Mouse (Mus musculus) midbrain, embryonic 10.5 days (tissue): ENCODE data around the gene Wfdc15a. TPM values are rescaled to one million over a fixed set of nuclear protein-coding genes. Genes with fewer than 3 reads are reported as not detected.

Experiments
- DNase-seq: peaks from one replicate; pipeline ENCODE4 v3.0.0-alpha.2; 2017; ENCODE audit warnings: low spot score
- H3K27ac ChIP-seq: fragments of 300-500 bp; sonication (generic); replicated peaks from 2 replicates; pipeline ENCODE4 v1.5.1; 2016; ENCODE audit warnings: mild to moderate bottlenecking
- H3K27me3 ChIP-seq: fragments of 300-500 bp; sonication (generic); 2 replicates; pipeline ENCODE4 v1.6.1; 2016; ENCODE audit warnings: low read depth, mild to moderate bottlenecking; ENCODE audit not compliant: poor library complexity, severe bottlenecking
- H3K36me3 ChIP-seq: fragments of 300-500 bp; sonication (generic); 2 replicates; pipeline ENCODE4 v1.6.1; 2016; ENCODE audit warnings: mild to moderate bottlenecking, moderate library complexity
- H3K4me1 ChIP-seq: fragments of 300-500 bp; sonication (generic); 2 replicates; pipeline ENCODE4 v1.6.1; 2016
- H3K4me3 ChIP-seq: fragments of 300-500 bp; sonication (generic); 2 replicates; pipeline ENCODE4 v1.5.1; 2016; ENCODE audit warnings: mild to moderate bottlenecking, moderate library complexity
- H3K9me3 ChIP-seq: fragments of 300-500 bp; sonication (generic); replicated peaks from 2 replicates; pipeline ENCODE4 v1.6.1; 2016; ENCODE audit warnings: mild to moderate bottlenecking
- WGBS: fragments of 180-500 bp; shearing (Covaris S2); methylation state at CpG from one replicate; pipeline ENCODE4 v1.1.7; 2016; 5-methylcytosine and 5-hydroxymethylcytosine counted together
- polyA plus RNA-seq: library from polyadenylated mRNA; unstranded; fragments of >200 nt; fragmentation: Nextera tagmentation; extraction: Ambion mirVana; gene quantifications from 2 replicates; pipeline ENCODE4 v1.2.1, GENCODE M21; 2016

The Wfdc15a gene
- polyA plus RNA-seq, 1 experiment from 2014 or later: not detected

- Histone ChIP-seq H3K9me3 (no peaks in the 10 kb centered on the region), H3K4me1 (peaks cover 28% of the 10 kb centered on the region), H3K27ac (no peak overlapping the region), H3K27me3 (peaks cover 74% of the 10 kb centered on the region), H3K36me3 (no peaks in the 10 kb centered on the region), H3K4me3 (no peak overlapping the region)
- WGBS: 72% methylated on average over 3 of the region's 3 CpGs
- DNase-seq: no peak
These were observed 26.5 kb downstream of the Wfdc15a start for GRCm38 (mm10) chr2:164173394-164173793.

- peak; percentile 32 for DNase-seq
- under 1% methylated on average over 29 of the region's 29 CpGs for WGBS
- H3K4me1 ChIP-seq: peaks cover 36% of the 10 kb centered on the region
- H3K36me3 ChIP-seq: no peaks in the 10 kb centered on the region
- H3K27me3 ChIP-seq: peaks cover 95% of the 10 kb centered on the region
- H3K9me3 ChIP-seq: no peaks in the 10 kb centered on the region
- peak within 1 kb of the TSS; percentile 57 for H3K4me3 ChIP-seq
- H3K27ac ChIP-seq: no peak within 1 kb of the TSS
These were observed 29.0 kb downstream of the Wfdc15a start, which contains the start of gene Kcns1 for GRCm38 (mm10) chr2:164170902-164171301. Gene Kcns1, minus strand, starts transcription at chr2:164171113.

GRCm38 (mm10) chr2:164170326-164170725, 29.6 kb downstream of the Wfdc15a start:
- no peak overlapping the region for H3K27ac ChIP-seq
- 6% methylated on average over 11 of the region's 11 CpGs for WGBS
- DNase-seq: peak; percentile 32

GRCm38 (mm10) chr2:164168571-164168946, 31.4 kb downstream of the Wfdc15a start:
- Histone ChIP-seq H3K36me3 (no peaks in the 10 kb centered on the region), H3K4me1 (peaks cover 34% of the 10 kb centered on the region), H3K4me3 (peak overlapping the region; percentile 48), H3K9me3 (no peaks in the 10 kb centered on the region), H3K27me3 (peaks cover 92% of the 10 kb centered on the region), H3K27ac (no peak overlapping the region)
- DNase-seq: peak; percentile 22
- 9% methylated on average over 42 of the region's 42 CpGs for WGBS

More at GRCm38 (mm10) chr2:164170326-164170725, 29.6 kb downstream of the Wfdc15a start:
- Histone ChIP-seq H3K4me1 (peaks cover 36% of the 10 kb centered on the region), H3K4me3 (peak overlapping the region; percentile 57), H3K27me3 (peaks cover 96% of the 10 kb centered on the region), H3K9me3 (no peaks in the 10 kb centered on the region), H3K36me3 (no peaks in the 10 kb centered on the region)

- peaks cover 34% of the 10 kb centered on the region for H3K4me1 ChIP-seq
- peaks cover 86% of the 10 kb centered on the region for H3K27me3 ChIP-seq
- peak overlapping the region; percentile 48 for H3K4me3 ChIP-seq
- H3K36me3 ChIP-seq: no peaks in the 10 kb centered on the region
- H3K9me3 ChIP-seq: no peaks in the 10 kb centered on the region
- peak; percentile 35 for DNase-seq
- no peak overlapping the region for H3K27ac ChIP-seq
- WGBS: 15% methylated on average over 90 of the region's 90 CpGs
These were observed 32.0 kb downstream of the Wfdc15a start for GRCm38 (mm10) chr2:164167752-164168570.

- Histone ChIP-seq H3K27ac (no peak overlapping the region), H3K4me1 (peaks cover 22% of the 10 kb centered on the region), H3K27me3 (peaks cover 57% of the 10 kb centered on the region), H3K4me3 (no peak overlapping the region), H3K9me3 (no peaks in the 10 kb centered on the region), H3K36me3 (no peaks in the 10 kb centered on the region)
- WGBS: 92% methylated on average over 5 of the region's 5 CpGs
- DNase-seq: no peak
These were observed 35.0 kb downstream of the Wfdc15a start for GRCm38 (mm10) chr2:164164941-164165340.

- DNase-seq: no peak
- Histone ChIP-seq H3K4me3 (no peak overlapping the region), H3K36me3 (0 out of 2 replicates have a peak, but pooled peaks cover 9% of the 10 kb centered on the region), H3K4me1 (peaks cover 8% of the 10 kb centered on the region), H3K9me3 (no peaks in the 10 kb centered on the region), H3K27ac (no peak overlapping the region), H3K27me3 (peaks cover 24% of the 10 kb centered on the region)
- WGBS: 85% methylated on average over 11 of the region's 11 CpGs
These were observed 38.3 kb downstream of the Wfdc15a start for GRCm38 (mm10) chr2:164161515-164162055.

- no peak overlapping the region for H3K27ac ChIP-seq
- peaks cover 8% of the 10 kb centered on the region for H3K4me1 ChIP-seq
- H3K36me3 ChIP-seq: peaks cover 24% of the 10 kb centered on the region
- 88% methylated on average over 2 of the region's 2 CpGs for WGBS
- H3K9me3 ChIP-seq: no peaks in the 10 kb centered on the region
- no peak for DNase-seq
- no peak overlapping the region for H3K4me3 ChIP-seq
- H3K27me3 ChIP-seq: no peaks in the 10 kb centered on the region
These were observed 41.1 kb downstream of the Wfdc15a start for GRCm38 (mm10) chr2:164158838-164159237.

GRCm38 (mm10) chr2:164156158-164156557, 43.8 kb downstream of the Wfdc15a start:
- WGBS: 85% methylated on average over 7 of the region's 7 CpGs
- no peaks in the 10 kb centered on the region for H3K4me1 ChIP-seq
- no peaks in the 10 kb centered on the region for H3K9me3 ChIP-seq
- no peaks in the 10 kb centered on the region for H3K27me3 ChIP-seq
- no peak overlapping the region for H3K4me3 ChIP-seq
- H3K27ac ChIP-seq: no peak overlapping the region
- peaks cover 49% of the 10 kb centered on the region for H3K36me3 ChIP-seq
- no peak for DNase-seq

GRCm38 (mm10) chr2:164154007-164154406, 45.9 kb downstream of the Wfdc15a start:
- WGBS: 92% methylated on average over 10 of the region's 10 CpGs
- Histone ChIP-seq H3K27ac (no peak overlapping the region), H3K27me3 (no peaks in the 10 kb centered on the region), H3K9me3 (no peaks in the 10 kb centered on the region), H3K4me3 (no peak overlapping the region), H3K36me3 (peaks cover 54% of the 10 kb centered on the region), H3K4me1 (0 out of 2 replicates have a peak, but pooled peaks cover 4% of the 10 kb centered on the region)
- no peak for DNase-seq

GRCm38 (mm10) chr2:164152341-164152740, 47.6 kb downstream of the Wfdc15a start:
- 92% methylated on average over 11 of the region's 11 CpGs for WGBS
- no peak overlapping the region for H3K27ac ChIP-seq
- H3K27me3 ChIP-seq: no peaks in the 10 kb centered on the region
- no peak overlapping the region for H3K4me3 ChIP-seq
- no peaks in the 10 kb centered on the region for H3K9me3 ChIP-seq
- H3K36me3 ChIP-seq: peaks cover 56% of the 10 kb centered on the region
- DNase-seq: no peak
- 0 out of 2 replicates have a peak, but pooled peaks cover 5% of the 10 kb centered on the region for H3K4me1 ChIP-seq

- H3K36me3 ChIP-seq: peaks cover 52% of the 10 kb centered on the region
- H3K27me3 ChIP-seq: no peaks in the 10 kb centered on the region
- no peak for DNase-seq
- no peak overlapping the region; the same call in 1 of the 2 replicates for H3K27ac ChIP-seq
- H3K4me3 ChIP-seq: no peak overlapping the region
- WGBS: 58% methylated on average over 14 of the region's 14 CpGs
- H3K9me3 ChIP-seq: no peaks in the 10 kb centered on the region
- H3K4me1 ChIP-seq: 0 out of 2 replicates have a peak, but pooled peaks cover 5% of the 10 kb centered on the region
These were observed 49.7 kb downstream of the Wfdc15a start for GRCm38 (mm10) chr2:164150086-164150760.
